Comparison of ENCODE assay signal across 9 mouse cellular contexts in genomic region chr1:106735586-106735985, GRCm38 (mm10). TPM values are rescaled to one million over a fixed set of nuclear protein-coding genes. Genes with fewer than 3 reads are reported as not detected.
DNase-seq lines count a peak whose midpoint lies in the region; ATAC-seq and TF ChIP-seq lines count a peak whose summit lies in the region.
"Had no signal": no experiment of that assay in that cellular context is flagged by ENCODE, and none has a peak within 500 bp of the region (broad histone marks: within the 10 kb centered on the region; RNA-seq: fewer than 3 reads in every experiment).

No protein-coding gene starts in this region.

- H3K9me3 ChIP-seq in liver, postnatal 0 days (ENCODE audit: low read length): no peaks in the 10 kb centered on the region
- H3K9me3 ChIP-seq: lung, embryonic 15.5 days had no signal

- no peak overlapping the region for H3K27ac ChIP-seq in liver, postnatal 0 days (ENCODE audit: low read depth)
- no peak overlapping the region for H3K27ac ChIP-seq in spleen, adult 2 months (ENCODE audit: insufficient read depth, low read length)
- H3K27ac ChIP-seq: lung, embryonic 15.5 days had no signal

- no peak for ATAC-seq in liver, postnatal 0 days

- no peak overlapping the region for H3K4me3 ChIP-seq in liver, postnatal 0 days (ENCODE audit: low read depth, low read length)
- H3K4me3 ChIP-seq in spleen, adult 2 months (ENCODE audit: extremely low read depth, insufficient read depth, insufficient read length): no peak overlapping the region
- H3K4me3 ChIP-seq: lung, embryonic 15.5 days had no signal

- no peak overlapping the region for H3K4me2 ChIP-seq in liver, postnatal 0 days (ENCODE audit: low read depth, low read length)
- H3K4me2 ChIP-seq: lung, embryonic 15.5 days had no signal

- 68% methylated on average over 2 of the region's 2 CpGs for WGBS in liver, postnatal 0 days (ENCODE audit: insufficient replicate concordance)
- 63% methylated on average over 2 of the region's 2 CpGs for WGBS in spleen, adult 2 months

- H3K9ac ChIP-seq in liver, postnatal 0 days (replicated peaks): no peak overlapping the region
- H3K9ac ChIP-seq: lung, embryonic 15.5 days had no signal

- H3K4me1 ChIP-seq in liver, postnatal 0 days (ENCODE audit: insufficient read depth): no peaks in the 10 kb centered on the region
- no peaks in the 10 kb centered on the region for H3K4me1 ChIP-seq in spleen, adult 2 months (ENCODE audit: control insufficient read depth, insufficient read depth, insufficient read length)
- H3K4me1 ChIP-seq: lung, embryonic 15.5 days had no signal

- peak; percentile 13 to 65 for DNase-seq in adrenal gland, adult (ENCODE audit: inconsistent age in 2 of 2, low spot score in 1 of 2)
- DNase-seq in adrenal gland, adult 2 months: no peak
- peak; percentile 53 to 60 for DNase-seq in left cerebral cortex, adult 18-20 months (ENCODE audit: low spot score in 2 of 2)
- DNase-seq in left cerebral cortex, adult 8-10 months (ENCODE audit: low spot score in 2 of 2): no peak
- peak; percentile 64 for DNase-seq in R1 (ENCODE audit: low read depth, low spot score)
- peak; percentile 35 for DNase-seq in embryo, embryonic 9.5 days (ENCODE audit: extremely low spot score)
- DNase-seq in liver, postnatal 0 days: peak; percentile 50
- peak in 1 of 2 experiments; percentile 36 for DNase-seq in spleen, adult 2 months (ENCODE audit: low read depth in 1 of 2, low spot score in 2 of 2)

- H3K27me3 ChIP-seq in liver, postnatal 0 days (ENCODE audit: insufficient read depth, low read length): no peaks in the 10 kb centered on the region
- no peaks in the 10 kb centered on the region for H3K27me3 ChIP-seq in spleen, adult 2 months (ENCODE audit: control insufficient read depth, insufficient read depth, low read length)
- H3K27me3 ChIP-seq: lung, embryonic 15.5 days had no signal

- TF ChIP-seq CTCF in liver, postnatal 0 days (IDR thresholded peaks at IDR 0.05; ENCODE audit: low read depth): peak; percentile 75
- TF ChIP-seq CTCF in spleen, adult 2 months (IDR thresholded peaks at IDR 0.05; ENCODE audit: extremely low read depth, insufficient read depth, insufficient read length, insufficient replicate concordance): peak; percentile 66; the same call in 1 of the 2 replicates

- no peak for TF ChIP-seq POLR2A in spleen, adult 2 months (IDR thresholded peaks at IDR 0.05; ENCODE audit: low read depth, low read length)

- peaks cover 13% of the 10 kb centered on the region for H3K36me3 ChIP-seq in liver, postnatal 0 days (replicated peaks; ENCODE audit: insufficient read depth, low read length)
- peaks cover 10% of the 10 kb centered on the region for H3K36me3 ChIP-seq in spleen, adult 2 months (ENCODE audit: control insufficient read depth, insufficient read depth, low read length)

- TF ChIP-seq EP300 in liver, postnatal 0 days (IDR thresholded peaks at IDR 0.05; ENCODE audit: low read depth): no peak

RNA-seq across cellular contexts. Expression of gene Bcl2, which starts 21.5 kb away (rescaled TPM):
- 1 to 10 TPM; 3.7 to 6.4 TPM for total RNA-seq in adrenal gland, adult 2 months (2021)
- polyA plus RNA-seq in adrenal gland, adult 2 months (2012; rRNA removed): 1.2 and 1.7 TPM in 2 replicates
- 10 to 100 TPM; 16.9 to 19.1 TPM for total RNA-seq in left cerebral cortex, adult 18-20 months (2021)
- 10 to 100 TPM; 12.1 to 16.1 (median 13.3) TPM for total RNA-seq in left cerebral cortex, adult 8-10 months (2022)
- 0.70 and 0.83 TPM in 2 replicates for polyA plus RNA-seq in liver, postnatal 0 days (2015; fragmentation: Nextera tagmentation; extraction: Ambion mirVana)
- 10.6 and 16.7 TPM in 2 replicates for polyA plus RNA-seq in spleen, adult 2 months (2012; rRNA removed)

RNA-seq across cellular contexts. Expression of gene Kdsr, which starts 23.9 kb away (rescaled TPM):
- 10 to 100 TPM; 43.5 to 46.9 TPM for total RNA-seq in adrenal gland, adult 2 months (2021)
- 30.7 and 55.7 TPM in 2 replicates for polyA plus RNA-seq in adrenal gland, adult 2 months (2012; rRNA removed)
- total RNA-seq in left cerebral cortex, adult 18-20 months (2021): 10 to 100 TPM; 27.3 to 28.4 TPM
- total RNA-seq in left cerebral cortex, adult 8-10 months (2022): 10 to 100 TPM; 26.3 to 28.6 (median 28.1) TPM
- 7.3 and 8.0 TPM in 2 replicates for polyA plus RNA-seq in liver, postnatal 0 days (2015; fragmentation: Nextera tagmentation; extraction: Ambion mirVana)
- polyA plus RNA-seq in spleen, adult 2 months (2012; rRNA removed): 5.2 and 7.3 TPM in 2 replicates

Comparison
In these comparisons a context has a peak if more than half of its experiments do, and no peak if none do; other contexts are left out.
1. DNase-seq: peak in adrenal gland, adult (2 of 2), left cerebral cortex, adult 18-20 months (2 of 2), R1 (single experiment), embryo, embryonic 9.5 days (single experiment) and liver, postnatal 0 days (single experiment); none in adrenal gland, adult 2 months (single experiment) and left cerebral cortex, adult 8-10 months (0 of 2).